Mouse (Mus musculus) left cerebral cortex, postnatal 14 days (tissue): ENCODE measurements around the gene Abtb2. TPM values are rescaled to one million over a fixed set of nuclear protein-coding genes. Genes with fewer than 3 reads are reported as not detected.

Experiments
- DNase-seq, 2 experiments: peaks; one replicate each; pipeline ENCODE4 v3.0.0; 2021 to 2022; ENCODE audit warnings: low spot score in 2 of 2, mixed read lengths in 1 of 2
- intact Hi-C: fragments of 180-260 bp; cut with DNase I; formaldehyde crosslinking; loops from one replicate; pipeline ENCODE4 v1.15.1; 2025
- total RNA-seq, 2 experiments: library from RNA; stranded (reverse); gene quantifications; 2 replicates each; pipeline ENCODE4 v1.2.3; 2021

Abtb2 gene
- total RNA-seq, 2 experiments from 2014 or later, result 13.4 to 13.7 TPM

- intact Hi-C loops, result loop anchor here (5.0 kb wide), 1 partner anchor 74 kb away; the partner anchor contains the start of gene Abtb2
Measured at GRCm38 (mm10) chr2:103640861-103641260, 74.8 kb downstream of the Abtb2 start.

DNA sequence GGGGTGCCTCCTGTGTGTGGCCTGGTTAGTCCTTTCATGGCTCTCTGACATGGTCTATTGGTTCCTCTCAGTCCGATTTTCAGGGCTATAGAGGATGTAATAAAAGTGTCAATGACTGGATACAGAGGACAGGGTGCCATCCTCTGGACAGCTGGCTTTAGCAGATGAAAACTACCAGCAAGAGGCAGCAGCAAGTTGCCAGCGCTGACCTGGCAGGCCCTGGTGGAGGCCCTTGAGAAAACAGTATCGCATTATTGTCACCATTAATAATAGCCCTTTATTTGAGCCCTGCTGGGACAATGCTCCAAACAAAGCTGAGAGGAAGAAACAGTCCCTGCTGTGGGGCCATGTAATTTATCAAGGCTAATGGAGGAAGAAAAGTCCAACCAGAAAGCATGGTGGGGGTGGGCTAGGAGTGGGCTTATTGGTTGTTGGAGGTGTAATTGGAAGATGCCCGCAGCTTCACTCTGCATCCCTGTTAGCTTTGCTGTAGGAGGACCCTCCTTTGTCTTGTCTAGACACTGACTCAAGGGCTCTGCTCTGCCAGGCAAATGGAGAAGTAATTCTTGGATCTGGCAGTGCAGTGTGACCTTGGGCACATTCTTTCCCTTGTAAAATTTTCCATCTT is 77.6 kb downstream of the Abtb2 start:
- intact Hi-C loops, result loop anchor here (5.0 kb wide), 1 partner anchor 76 kb away; the partner anchor contains the start of gene Abtb2
- DNase-seq, result peak in 1 of 2 experiments; percentile 13

More at GRCm38 (mm10) chr2:103640861-103641260, 74.8 kb downstream of the Abtb2 start:
- DNase-seq, result no peak

GRCm38 (mm10) chr2:103644418-103644817 is 78.3 kb downstream of the Abtb2 start:
- intact Hi-C loops, result loop anchor here (5.0 kb wide), 1 partner anchor 77 kb away; the partner anchor contains the start of gene Abtb2
- no peak for DNase-seq

GRCm38 (mm10) chr2:103650314-103650879 is 84.3 kb downstream of the Abtb2 start:
- DNase-seq, result no peak
- intact Hi-C loops, result no loop called here

GRCm38 (mm10) chr2:103652121-103652520 is 86.0 kb downstream of the Abtb2 start:
- DNase-seq, result no peak
- intact Hi-C loops, result loop anchor here (2.0 kb wide), 1 partner anchor 33 kb away; no protein-coding TSS in a partner anchor

DNA sequence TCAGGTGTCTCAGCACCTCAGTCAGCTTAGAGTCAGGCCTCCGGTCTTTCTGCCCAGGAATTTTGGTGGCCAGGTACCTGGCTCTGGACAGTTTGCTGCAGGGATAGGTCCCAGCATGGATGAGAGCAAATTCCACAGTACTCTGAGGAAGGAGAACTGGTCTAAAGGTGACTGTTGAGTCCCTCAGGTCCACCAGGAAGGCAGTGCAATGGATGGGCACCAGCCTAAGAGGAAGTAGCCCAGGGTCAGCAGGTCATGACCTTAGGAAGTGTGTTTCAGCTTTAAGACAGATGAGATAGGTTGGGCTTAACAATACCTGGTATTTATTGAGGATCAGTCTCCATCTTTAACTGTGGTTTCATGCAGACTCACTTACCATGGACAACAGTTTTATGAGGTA is 88.9 kb downstream of the Abtb2 start:
- DNase-seq, result no peak
- intact Hi-C loops, result no loop called here

GRCm38 (mm10) chr2:103656028-103656427 is 89.9 kb downstream of the Abtb2 start:
- intact Hi-C loops, result no loop called here
- DNase-seq, result no peak

- no peak for DNase-seq
- intact Hi-C loops, result no loop called here
Measured at GRCm38 (mm10) chr2:103659167-103659566, 93.1 kb downstream of the Abtb2 start.

DNA sequence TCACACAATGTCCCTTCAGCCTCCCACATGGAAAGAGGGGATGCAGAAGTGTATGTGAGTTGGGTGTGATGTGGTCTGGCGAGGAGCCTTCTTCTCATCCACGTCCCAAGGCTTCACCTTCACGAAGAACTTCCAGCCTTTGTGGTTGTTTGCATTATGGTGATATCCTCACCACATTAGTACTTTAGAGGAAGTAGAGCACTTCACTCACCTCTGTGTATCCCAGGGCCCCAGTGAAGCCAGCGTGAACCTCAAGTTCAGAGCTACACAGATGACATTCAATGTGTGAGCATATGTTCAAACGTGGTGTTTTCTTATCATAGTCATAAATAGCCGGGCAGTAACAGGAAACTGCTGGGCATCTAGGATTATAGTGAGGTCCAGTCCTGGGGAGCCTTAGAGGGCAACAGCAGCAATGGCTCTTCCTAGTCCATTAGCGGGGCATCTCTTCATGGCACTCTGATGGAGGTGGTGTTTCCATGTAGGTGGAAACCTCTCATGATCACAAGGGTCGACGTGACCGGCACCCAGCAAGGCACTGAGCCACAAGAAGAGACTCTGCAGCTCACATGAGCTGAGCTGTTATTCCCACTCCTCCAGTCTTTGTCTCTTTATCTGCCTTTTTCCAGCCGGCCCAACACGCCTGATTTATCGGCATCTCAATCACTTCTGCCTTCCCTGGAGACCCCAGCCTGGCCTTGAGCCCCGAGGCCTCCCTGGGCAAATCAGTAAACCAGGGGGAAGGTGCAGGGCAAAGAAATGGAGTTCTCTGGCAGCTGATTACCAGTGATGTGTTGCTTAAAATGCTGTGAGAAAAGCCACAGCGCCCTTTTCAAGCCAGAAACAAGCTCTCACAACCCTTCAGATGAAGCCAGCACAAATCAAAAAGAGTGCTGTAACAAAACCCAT is 93.8 kb downstream of the Abtb2 start:
- intact Hi-C loops, result no loop called here

GRCm38 (mm10) chr2:103661696-103662095 is 95.6 kb downstream of the Abtb2 start:
- intact Hi-C loops, result no loop called here

More for the DNA sequence above, 93.8 kb downstream of the Abtb2 start:
- DNase-seq, result no peak

DNA sequence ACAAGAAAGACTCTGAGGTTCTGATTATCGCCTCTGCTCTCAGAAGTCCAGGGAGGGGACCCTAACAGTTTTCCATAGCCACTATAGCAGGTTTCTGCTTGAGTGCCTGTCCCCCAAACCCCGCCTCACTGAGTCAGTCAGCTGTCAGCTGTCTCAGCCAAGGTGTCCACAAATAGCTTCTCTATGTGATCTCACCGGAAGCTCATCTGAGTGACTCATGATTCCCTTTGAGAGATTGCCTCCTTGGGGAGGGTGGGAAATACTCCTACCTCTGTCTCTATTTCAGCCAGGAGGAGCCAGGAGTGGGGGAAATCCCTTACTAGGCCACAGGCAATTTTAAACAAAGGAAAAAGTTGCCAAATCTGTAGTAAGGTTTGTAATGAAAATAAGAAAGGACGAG is 96.0 kb downstream of the Abtb2 start:
- intact Hi-C loops, result no loop called here
- peak; percentile 63 to 80 for DNase-seq

More at GRCm38 (mm10) chr2:103661696-103662095, 95.6 kb downstream of the Abtb2 start:
- DNase-seq, result no peak

DNA sequence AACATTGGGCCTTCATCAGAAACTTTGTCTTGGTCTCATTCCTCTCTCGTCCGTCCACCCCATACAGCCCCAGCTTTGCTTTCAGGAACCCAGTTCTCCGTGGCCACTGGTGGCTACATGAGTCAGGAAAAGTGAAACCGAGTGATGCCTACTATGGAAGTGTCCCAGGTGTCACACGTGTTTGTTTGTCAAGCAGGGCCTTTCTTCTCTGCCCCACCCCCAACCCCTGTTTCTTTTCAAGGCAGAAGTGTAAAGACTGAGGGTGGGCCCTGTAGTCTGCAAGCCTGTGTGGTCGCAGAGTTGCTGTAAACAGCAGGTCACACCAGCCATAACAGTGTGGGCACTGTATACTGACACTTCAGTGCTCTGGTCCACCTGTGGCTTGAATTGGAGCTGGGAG is 98.2 kb downstream of the Abtb2 start:
- intact Hi-C loops, result no loop called here
- no peak for DNase-seq

DNA sequence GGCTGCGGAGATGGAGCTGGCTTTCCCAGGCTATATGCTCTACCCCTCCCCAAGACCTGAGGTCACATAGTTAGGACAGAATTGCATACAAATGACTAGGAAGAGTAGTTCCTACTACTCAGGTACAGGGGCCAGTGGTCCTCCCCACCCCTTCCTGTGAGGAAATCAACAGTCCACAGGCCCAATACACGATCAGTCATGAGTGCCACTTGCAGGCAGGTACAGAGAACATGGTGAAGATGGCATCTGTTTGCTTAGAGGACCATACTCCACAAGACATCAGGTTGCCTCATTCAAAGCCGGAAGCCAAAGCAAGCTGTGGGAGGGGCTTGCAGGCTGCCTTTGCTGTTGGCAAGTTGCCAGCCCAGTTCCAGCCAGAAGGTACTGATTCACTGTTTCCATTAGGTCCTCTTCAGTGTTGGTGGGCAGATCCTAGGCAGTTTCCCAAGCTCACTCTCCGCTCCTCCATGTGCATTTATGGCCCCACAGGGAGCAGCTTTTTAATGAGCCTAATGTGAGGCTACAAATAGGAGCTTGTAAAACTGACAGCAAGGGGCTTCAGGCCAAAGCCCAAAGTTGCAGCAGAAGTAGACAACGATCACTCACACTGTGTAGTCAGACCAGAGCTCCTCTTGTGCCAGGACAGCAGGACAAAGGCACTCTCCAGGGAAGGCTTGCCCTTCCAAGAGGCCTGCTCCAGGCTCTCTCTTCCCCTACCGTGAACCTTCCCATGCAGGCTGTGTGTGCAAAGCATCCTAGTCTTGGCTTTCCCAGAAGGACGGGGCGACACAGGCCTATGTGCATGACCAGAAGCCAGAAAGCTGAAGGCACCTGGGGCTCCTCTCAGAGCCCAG is 102.1 kb downstream of the Abtb2 start:
- peak; percentile 55 to 61 for DNase-seq
- intact Hi-C loops, result no loop called here

GRCm38 (mm10) chr2:103668939-103669338 is 102.8 kb downstream of the Abtb2 start:
- DNase-seq, result no peak
- intact Hi-C loops, result no loop called here

GRCm38 (mm10) chr2:103669561-103669960 is 103.5 kb downstream of the Abtb2 start:
- intact Hi-C loops, result no loop called here
- DNase-seq, result no peak

- intact Hi-C loops, result no loop called here
- DNase-seq, result peak; percentile 67 to 77
Measured at GRCm38 (mm10) chr2:103670276-103670680, 104.2 kb downstream of the Abtb2 start.

- intact Hi-C loops, result no loop called here
Measured at GRCm38 (mm10) chr2:103672573-103673119, 106.5 kb downstream of the Abtb2 start.

GRCm38 (mm10) chr2:103673609-103674008 is 107.5 kb downstream of the Abtb2 start:
- intact Hi-C loops, result no loop called here
- no peak for DNase-seq

More at GRCm38 (mm10) chr2:103672573-103673119, 106.5 kb downstream of the Abtb2 start:
- no peak for DNase-seq

DNA sequence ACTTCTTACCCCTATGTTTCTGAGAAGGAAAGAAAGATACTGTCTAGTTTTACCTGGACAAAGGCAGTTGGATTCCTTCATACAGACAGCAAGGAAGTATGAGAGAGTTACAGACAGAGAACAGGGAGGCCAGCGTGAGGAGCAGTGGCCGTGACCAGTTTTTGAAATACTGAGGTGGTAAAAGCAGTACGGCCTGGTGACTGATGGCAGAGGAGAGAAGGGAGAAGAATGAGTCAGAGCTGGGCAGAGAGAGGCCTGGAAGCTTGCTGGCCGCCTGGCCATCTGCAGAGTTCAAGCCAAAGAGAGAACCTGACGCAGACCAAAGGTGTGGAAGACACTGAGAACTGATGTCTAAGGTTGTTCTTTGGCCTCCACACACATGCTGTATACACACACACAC is 109.3 kb downstream of the Abtb2 start:
- intact Hi-C loops, result no loop called here
- no peak for DNase-seq
